Mouse (Mus musculus): Measurements from ENCODE around the gene Mycbp.
"Not testable (repeated sequence)": the region's sequence is repeated elsewhere in the genome, so short reads cannot be mapped to it uniquely, and the experiment has no call there.

The Mycbp gene

GRCm38 (mm10) chr4:123904333-123905125 lies at the start of gene Mycbp:
Mycbp (plus strand) TSS chr4:123904832.
- peak; percentile 98 for DNase-seq

GRCm38 (mm10) chr4:123856888-123857287 lies 47.7 kb upstream of the Mycbp start:
- DNase-seq: no peak

- DNase-seq: no peak
Observed at GRCm38 (mm10) chr4:123858090-123858489, 46.5 kb upstream of the Mycbp start.

- DNase-seq: no peak
Observed at GRCm38 (mm10) chr4:123859379-123859778, 45.3 kb upstream of the Mycbp start, which contains the start of gene 4933427I04Rik. 4933427I04Rik (plus strand) TSS chr4:123859679.

- DNase-seq: no peak
Observed at GRCm38 (mm10) chr4:123859803-123860202, 44.8 kb upstream of the Mycbp start.

GRCm38 (mm10) chr4:123860621-123861020 lies 44.0 kb upstream of the Mycbp start:
- DNase-seq: no peak

GRCm38 (mm10) chr4:123893726-123894125 lies 10.9 kb upstream of the Mycbp start:
- no peak for DNase-seq

GRCm38 (mm10) chr4:123894295-123894694 lies 10.3 kb upstream of the Mycbp start:
- DNase-seq: no peak

GRCm38 (mm10) chr4:123898696-123899095 lies 5.9 kb upstream of the Mycbp start:
- DNase-seq: peak; percentile 74

- no peak for DNase-seq
Observed at GRCm38 (mm10) chr4:123903432-123903831, 1.2 kb upstream of the Mycbp start.

- peak; percentile 60 for DNase-seq
Observed at GRCm38 (mm10) chr4:123905126-123905668, 565 bp downstream of the Mycbp start.

- no peak for DNase-seq
Observed at GRCm38 (mm10) chr4:123911503-123911902, 6.9 kb downstream of the Mycbp start.

GRCm38 (mm10) chr4:123912431-123912830 lies 7.8 kb downstream of the Mycbp start:
- no peak for DNase-seq

- DNase-seq: peak; percentile 98
Observed at GRCm38 (mm10) chr4:123916748-123917547, 12.3 kb downstream of the Mycbp start, which contains the start of gene Rragc. Rragc (plus strand) TSS chr4:123917446.

GRCm38 (mm10) chr4:123917548-123918140 lies 13.0 kb downstream of the Mycbp start, which contains the start of gene 4930535I16Rik:
4930535I16Rik (minus strand) TSS chr4:123918022.
- DNase-seq: peak; percentile 57

GRCm38 (mm10) chr4:123918851-123919250 lies 14.2 kb downstream of the Mycbp start:
- DNase-seq: no peak

- no peak for DNase-seq
Observed at GRCm38 (mm10) chr4:123921055-123921565, 16.5 kb downstream of the Mycbp start.

GRCm38 (mm10) chr4:123927961-123928360 lies 23.3 kb downstream of the Mycbp start:
- no peak for DNase-seq

GRCm38 (mm10) chr4:123929994-123930393 lies 25.4 kb downstream of the Mycbp start:
- DNase-seq: no peak

- DNase-seq: no peak
Observed at GRCm38 (mm10) chr4:123934306-123934705, 29.7 kb downstream of the Mycbp start.

GRCm38 (mm10) chr4:123936059-123936458 lies 31.4 kb downstream of the Mycbp start:
- no peak for DNase-seq

- DNase-seq: peak; percentile 86
Observed at GRCm38 (mm10) chr4:123939838-123940237, 35.2 kb downstream of the Mycbp start.

- not testable (repeated sequence) for DNase-seq
Observed at GRCm38 (mm10) chr4:123940878-123941277, 36.2 kb downstream of the Mycbp start.

Measured in embryo, embryonic 11 days (tissue).